Mouse (Mus musculus) lung, adult 10 weeks (tissue): ENCODE data around the gene Gm21891. TPM values are rescaled to one million over a fixed set of nuclear protein-coding genes. Genes with fewer than 3 reads are reported as not detected.

ENCODE experiments used
- polyA plus RNA-seq: library from polyadenylated mRNA; stranded (reverse); fragments of 350-450 nt; fragmentation: Illumina TruSeq; extraction: RNeasy Lipid Tissue Mini Kit (QIAGEN cat#74804); gene quantifications from one replicate; pipeline ENCODE4 v1.2.3, GENCODE M21; 2014; ENCODE audit warnings: low read depth, low replicate concordance; ENCODE audit not compliant: insufficient read depth

Gene Gm21891
- polyA plus RNA-seq: not detected

DNA sequence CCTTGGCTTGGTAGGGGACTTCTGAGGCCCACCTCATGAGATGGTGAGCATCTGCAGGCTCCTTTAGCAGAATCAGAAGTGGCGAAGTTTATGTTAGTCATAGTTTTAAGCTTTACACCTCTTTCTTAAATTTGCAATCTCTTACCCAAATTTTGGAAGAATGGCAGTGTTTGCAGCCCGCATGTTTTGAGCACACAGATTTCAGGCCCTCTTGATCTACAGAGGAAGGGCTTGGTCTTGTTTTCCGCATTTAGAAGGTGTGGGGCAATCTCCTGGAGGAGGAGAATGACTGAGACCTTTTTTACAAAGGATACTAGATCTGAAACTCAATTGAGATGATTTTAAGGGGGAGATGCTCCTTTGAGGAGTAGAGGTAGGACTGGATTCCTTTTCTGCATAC is at the start of gene Gm21891:
Gene Gm21891 (minus strand): TSS at position 101 of the 400 bp plus-strand sequence.

GRCm38 (mm10) chrY:13161668-13162067 is 28.4 kb upstream of the Gm21891 start, which contains the start of gene Gm21425:
Gene Gm21425 (plus strand): TSS chrY:13161968.

Other genes with a start within 250 kb of the Gm21891 start
- not detected for gene Gm20807, start 90.6 kb downstream of the Gm21891 start, polyA plus RNA-seq
- gene Gm21425, start 28.5 kb upstream of the Gm21891 start, polyA plus RNA-seq: not detected
- not detected for gene Gm21828, start 90.4 kb upstream of the Gm21891 start, polyA plus RNA-seq
- not detected for gene Gm21440, start 118.9 kb upstream of the Gm21891 start, polyA plus RNA-seq
- not detected for gene Gm21454, start 119.0 kb upstream of the Gm21891 start, polyA plus RNA-seq
- not detected for gene Gm21725, start 215.6 kb upstream of the Gm21891 start, polyA plus RNA-seq